Mouse (Mus musculus) liver, adult 2 months (tissue): Measurements from ENCODE around the gene H2afz.

Source experiments
- CTCF ChIP-seq: fragments of 200-500 bp; IDR thresholded peaks from 2 replicates; pipeline ENCODE4 v1.5.1; 2011; ENCODE audit warnings: low read depth, low read length, control low read depth
- POLR2A ChIP-seq: fragments of 200-500 bp; IDR thresholded peaks from 2 replicates; pipeline ENCODE4 v1.6.1; 2011; ENCODE audit warnings: low read length, control low read depth; ENCODE audit not compliant: insufficient read depth; ENCODE audit errors: extremely low read depth

GRCm38 (mm10) chr3:137864124-137864987, at the start of gene H2afz:
- TF ChIP-seq POLR2A (peak; percentile 83), CTCF (no peak)
